Mouse (Mus musculus) embryo, embryonic 11 days (tissue): ENCODE results near the gene Gm20662.
"Not testable (repeated sequence)": the region's sequence is repeated elsewhere in the genome, so short reads cannot be mapped to it uniquely, and the experiment has no call there.

Experiments used
- DNase-seq: peaks from one replicate; pipeline ENCODE4 v3.0.0-alpha.2; 2015

Gm20662 gene

DNA sequence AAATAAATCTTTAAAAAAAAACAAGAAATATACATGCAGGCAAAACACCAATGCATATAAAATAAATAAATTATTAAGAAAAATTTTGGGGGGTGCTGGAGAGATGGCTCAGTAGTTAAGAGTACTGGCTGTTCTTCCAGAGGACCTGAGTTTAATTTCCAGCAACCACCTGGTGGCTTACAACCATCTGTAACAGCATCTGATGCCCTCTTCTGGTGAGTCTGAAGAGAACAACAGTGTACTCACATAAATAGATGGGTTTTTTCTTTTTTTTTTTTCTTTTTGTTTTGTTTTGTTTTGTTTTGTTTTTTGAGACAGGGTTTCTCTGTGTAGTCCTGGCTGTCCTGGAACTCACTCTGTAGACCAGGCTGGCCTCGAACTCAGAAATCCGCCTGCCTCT, 17.4 kb downstream of the Gm20662 start:
- not testable (repeated sequence) for DNase-seq

DNA sequence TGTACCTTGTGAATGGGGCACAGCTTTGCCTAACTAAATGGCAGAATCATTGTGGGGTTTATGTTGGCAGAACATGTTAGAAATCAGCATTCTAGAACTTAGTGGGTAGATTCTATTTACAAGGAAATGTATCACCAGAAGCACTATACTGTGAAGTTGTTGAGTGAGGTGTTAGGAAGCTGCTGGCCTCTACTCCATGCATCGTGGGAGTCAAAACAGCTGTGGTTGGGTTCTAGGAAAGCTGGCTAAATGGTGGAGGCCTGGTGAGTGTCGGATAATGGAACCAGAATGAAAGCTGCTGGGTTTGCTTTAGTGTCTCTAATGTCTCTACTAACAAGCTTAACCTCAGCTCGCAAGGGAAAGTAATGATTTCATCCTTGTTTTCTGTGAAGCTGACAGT, 21.0 kb downstream of the Gm20662 start:
- no peak for DNase-seq

GRCm38 (mm10) chr9:108020741-108021140, 24.6 kb downstream of the Gm20662 start:
- no peak for DNase-seq

GRCm38 (mm10) chr9:108023216-108023615, 27.1 kb downstream of the Gm20662 start:
- no peak for DNase-seq

- DNase-seq, result no peak
Observed at GRCm38 (mm10) chr9:108026584-108026983, 30.4 kb downstream of the Gm20662 start.

DNA sequence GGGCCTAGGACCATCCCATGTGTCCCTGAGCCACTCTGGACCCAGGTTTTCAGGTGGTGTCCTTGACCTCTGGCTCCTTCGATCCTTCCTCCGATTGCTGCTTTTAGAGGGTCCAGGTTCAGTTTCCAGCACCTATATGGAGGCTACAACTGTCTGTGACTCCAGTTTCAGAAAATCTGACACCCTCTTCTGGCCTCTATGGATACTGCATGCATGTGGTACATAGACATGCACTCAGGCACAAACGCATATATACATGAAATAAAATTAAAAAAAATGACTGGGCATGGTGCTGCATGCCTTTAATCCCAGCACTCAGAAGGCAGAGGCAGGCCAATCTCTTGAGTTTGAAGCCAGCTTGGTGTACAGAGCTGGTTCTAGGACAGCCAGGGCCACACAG, 31.7 kb downstream of the Gm20662 start:
- no peak for DNase-seq

DNA sequence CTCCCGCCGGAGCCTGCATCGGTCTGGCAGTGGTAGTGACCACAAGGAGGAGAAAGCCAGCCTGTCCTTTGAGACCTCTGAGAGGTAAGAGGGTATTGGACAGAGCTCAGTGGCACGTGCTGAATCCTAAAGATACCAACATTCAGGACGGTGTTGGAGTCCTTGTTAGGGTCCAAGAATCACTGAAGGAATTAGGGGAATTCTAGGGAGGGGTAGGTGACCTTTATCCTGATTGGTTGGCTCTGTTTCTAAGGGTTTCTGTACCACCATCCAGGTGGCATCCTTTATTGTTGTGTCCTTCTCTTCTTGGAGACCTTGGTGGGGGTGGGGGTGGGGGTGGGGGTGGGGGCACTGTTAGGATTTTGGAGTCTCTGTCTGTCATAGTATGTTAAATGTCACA, 36.0 kb downstream of the Gm20662 start:
- DNase-seq, result no peak

- no peak for DNase-seq
Observed at GRCm38 (mm10) chr9:108035331-108036156, 39.4 kb downstream of the Gm20662 start.

DNA sequence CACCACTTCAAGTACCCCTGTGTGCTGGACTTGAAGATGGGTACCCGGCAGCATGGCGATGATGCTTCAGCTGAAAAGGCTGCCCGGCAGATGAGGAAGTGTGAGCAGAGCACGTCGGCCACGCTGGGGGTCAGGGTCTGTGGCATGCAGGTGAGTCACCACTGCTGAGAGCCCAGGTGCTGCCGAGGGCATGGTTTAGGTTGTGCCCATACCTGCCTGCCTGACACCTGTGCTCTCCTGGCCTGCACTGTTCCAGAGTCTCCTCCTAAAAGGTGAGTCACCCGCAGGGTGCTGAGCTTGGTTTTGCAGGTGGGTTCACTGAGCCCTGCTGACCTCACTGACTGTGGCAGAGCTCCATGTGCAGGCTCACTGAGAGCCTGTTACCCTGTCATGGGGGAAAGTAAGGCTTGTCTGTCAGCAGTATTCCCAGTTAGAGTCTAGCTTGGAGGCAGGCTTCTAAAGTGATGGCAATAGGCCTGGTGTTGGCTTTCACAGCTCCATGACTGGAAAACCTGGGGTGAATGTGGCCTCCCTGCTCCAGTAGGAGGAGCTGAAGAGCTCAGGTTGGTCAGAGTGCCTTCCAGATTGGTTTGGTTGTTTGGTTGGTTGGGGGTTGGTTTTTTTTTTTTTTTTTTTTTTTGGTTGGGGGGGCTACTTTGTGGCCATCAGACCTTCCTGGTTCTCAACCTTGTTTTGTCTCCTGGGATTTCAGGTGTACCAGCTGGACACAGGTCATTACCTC, 48.8 kb downstream of the Gm20662 start:
- DNase-seq, result no peak

- no peak for DNase-seq
Observed at GRCm38 (mm10) chr9:108046582-108046981, 50.4 kb downstream of the Gm20662 start.

GRCm38 (mm10) chr9:108047601-108048565, 51.7 kb downstream of the Gm20662 start:
- no peak for DNase-seq

DNA sequence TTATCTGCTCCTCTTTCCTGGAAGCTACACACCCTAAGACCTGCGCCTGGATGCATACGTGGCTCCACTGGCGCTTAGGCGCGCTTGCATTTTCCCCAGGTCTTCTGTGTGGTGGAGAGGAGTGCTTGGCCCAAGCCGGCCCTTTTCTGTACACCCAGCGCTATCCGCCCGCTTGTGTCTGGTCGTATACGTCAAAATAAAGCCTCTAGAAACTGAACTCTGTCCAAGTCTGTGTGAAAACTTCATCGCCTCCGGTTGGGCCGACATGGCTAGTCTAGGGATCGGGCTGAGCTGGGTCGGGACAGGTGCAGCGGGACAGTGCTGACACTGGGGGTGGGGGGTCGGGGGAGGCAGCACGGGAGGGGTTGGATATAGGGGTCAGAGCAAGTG, 52.4 kb downstream of the Gm20662 start:
- DNase-seq, result no peak

GRCm38 (mm10) chr9:108049016-108049455, 52.9 kb downstream of the Gm20662 start, which contains the start of gene Gmppb:
Gene Gmppb (plus strand): TSS chr9:108049242.
- peak; percentile 99 for DNase-seq

- no peak for DNase-seq
Observed at GRCm38 (mm10) chr9:108049561-108050251, 53.6 kb downstream of the Gm20662 start.

DNA sequence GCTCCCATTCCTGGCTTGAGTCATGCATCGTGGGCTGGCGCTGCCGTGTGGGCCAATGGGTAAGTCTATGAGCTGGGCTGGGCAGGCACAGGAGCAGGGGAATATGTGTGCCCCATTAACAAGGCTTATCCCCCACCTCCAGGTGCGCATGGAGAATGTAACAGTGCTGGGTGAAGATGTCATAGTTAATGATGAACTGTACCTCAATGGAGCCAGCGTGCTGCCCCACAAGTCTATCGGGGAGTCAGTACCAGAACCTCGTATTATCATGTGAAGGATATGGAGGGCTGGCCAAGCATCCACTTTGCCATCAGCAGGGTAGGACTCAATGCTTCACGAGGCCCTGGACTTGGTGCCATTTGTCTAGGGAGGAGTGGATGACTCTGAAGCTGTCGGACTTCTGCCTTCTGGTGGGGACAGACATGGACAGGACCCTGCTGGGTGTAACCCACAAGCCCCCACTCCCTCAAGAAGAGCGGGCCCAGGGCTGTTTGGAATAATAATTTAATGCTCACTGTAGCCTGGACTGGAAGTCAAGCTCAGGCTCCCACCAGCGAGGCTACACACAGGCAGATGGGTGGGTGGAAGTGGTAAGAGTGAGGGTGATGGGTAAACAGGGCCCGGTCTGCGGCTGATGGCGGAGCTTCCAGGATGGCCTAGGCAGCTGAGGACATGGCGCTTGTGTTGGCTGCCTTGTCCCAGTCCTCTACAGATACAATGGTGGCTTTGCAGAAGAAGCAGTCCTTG, 55.2 kb downstream of the Gm20662 start:
- DNase-seq, result no peak

- no peak for DNase-seq
Observed at GRCm38 (mm10) chr9:108051931-108052220, 55.7 kb downstream of the Gm20662 start.

- no peak for DNase-seq
Observed at GRCm38 (mm10) chr9:108052411-108052810, 56.3 kb downstream of the Gm20662 start.

DNA sequence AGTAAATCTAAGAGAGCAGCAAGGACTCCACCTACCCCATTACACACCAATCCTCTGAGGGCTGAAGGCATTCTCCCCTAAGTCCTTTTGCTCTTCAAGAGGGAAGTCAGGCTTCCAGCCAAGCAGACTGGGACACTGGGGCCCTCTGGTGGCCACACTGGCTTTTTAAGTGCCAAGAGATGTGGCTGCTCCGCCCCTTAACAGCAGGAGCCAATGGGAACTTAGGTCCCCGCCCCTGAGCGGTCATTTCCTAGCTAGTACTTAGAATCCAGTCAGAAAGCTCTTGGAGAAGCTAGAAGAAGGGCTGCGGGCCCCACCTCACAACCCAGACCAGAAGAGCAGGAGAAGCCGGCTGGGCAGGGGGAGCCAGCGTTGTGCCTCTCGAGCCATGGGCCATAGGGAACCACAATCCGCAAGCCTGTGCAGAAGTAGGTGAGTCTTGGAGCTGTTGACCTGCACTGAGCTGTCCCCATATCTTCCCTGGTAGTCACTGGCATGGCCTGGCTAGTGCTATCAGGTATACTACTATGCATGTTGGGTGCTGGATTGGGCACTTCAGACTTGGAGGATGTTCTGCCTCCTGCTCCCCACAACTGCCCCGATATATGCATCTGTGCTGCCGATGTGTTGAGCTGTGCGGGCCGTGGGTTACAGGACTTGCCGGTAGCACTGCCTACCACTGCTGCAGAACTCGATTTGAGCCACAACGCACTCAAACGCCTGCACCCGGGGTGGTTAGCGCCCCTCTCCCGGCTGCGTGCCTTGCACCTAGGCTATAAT, 56.9 kb downstream of the Gm20662 start, which contains the start of gene Amigo3:
Gene Amigo3, plus strand, starts transcription at position 275 of the 780 bp plus-strand sequence.
- peak; percentile 97 for DNase-seq

GRCm38 (mm10) chr9:108053665-108054225, 57.6 kb downstream of the Gm20662 start:
- no peak for DNase-seq

- DNase-seq, result no peak
Observed at GRCm38 (mm10) chr9:108054331-108055040, 58.3 kb downstream of the Gm20662 start.
